In genomic region chr14:22345248-22345647, GRCm38 (mm10) we compare ENCODE assay signal across 34 mouse cellular contexts.
"Had no signal": no experiment of that assay in that cellular context is flagged by ENCODE, and none has a peak within 500 bp of the region (broad histone marks: within the 10 kb centered on the region; RNA-seq: fewer than 3 reads in every experiment).

No protein-coding gene starts in this region.

- H3K4me1 ChIP-seq: heart, embryonic 10.5 days; heart, embryonic 15.5 days; hindbrain, embryonic 15.5 days; intestine, embryonic 15.5 days had no signal

- ATAC-seq: hindbrain, embryonic 16.5 days; hindbrain, postnatal 0 days; inflammation-experienced regulatory T-cells, adult 6 months; intestine, embryonic 15.5 days; intestine, embryonic 16.5 days; intestine, postnatal 0 days had no signal

- H3K9me3 ChIP-seq: heart, embryonic 10.5 days; heart, embryonic 13.5 days; heart, embryonic 15.5 days; hindbrain, embryonic 10.5 days; hindbrain, embryonic 12.5 days; hindbrain, embryonic 13.5 days; hindbrain, embryonic 15.5 days; intestine, embryonic 15.5 days; kidney, embryonic 15.5 days had no signal

- DNase-seq: heart, postnatal 10 days; heart, postnatal 14 days; heart, postnatal 36 days; heart, postnatal 4 days; kidney, adult 11 months; kidney, adult 18-20 months; kidney, adult 2 months; kidney, adult 8-10 months; kidney, adult 9 months; kidney, postnatal 10 days; kidney, postnatal 14 days; kidney, postnatal 25 days; kidney, postnatal 36 days; kidney, postnatal 4 days; layer of hippocampus, adult 9-11 months; layer of hippocampus, postnatal 36 days had no signal

- H3K27ac ChIP-seq: heart, embryonic 10.5 days; heart, embryonic 13.5 days; heart, embryonic 15.5 days; hindbrain, embryonic 10.5 days; hindbrain, embryonic 12.5 days; hindbrain, embryonic 13.5 days; hindbrain, embryonic 14.5 days; hindbrain, embryonic 15.5 days; hindbrain, postnatal 0 days; intestine, embryonic 15.5 days; kidney, embryonic 15.5 days; kidney, postnatal 0 days; layer of hippocampus, adult 2 months had no signal

- H3K9ac ChIP-seq: heart, embryonic 13.5 days; heart, embryonic 15.5 days; hindbrain, embryonic 12.5 days; hindbrain, embryonic 13.5 days; hindbrain, embryonic 14.5 days; hindbrain, embryonic 15.5 days; intestine, embryonic 15.5 days; kidney, embryonic 15.5 days had no signal

- H3K27me3 ChIP-seq: heart, embryonic 13.5 days; heart, embryonic 15.5 days; hindbrain, embryonic 15.5 days; intestine, embryonic 15.5 days had no signal

- H3K36me3 ChIP-seq: heart, embryonic 10.5 days; heart, embryonic 13.5 days; heart, embryonic 15.5 days; hindbrain, embryonic 10.5 days; hindbrain, embryonic 12.5 days; hindbrain, embryonic 13.5 days; hindbrain, embryonic 15.5 days; intestine, embryonic 15.5 days; kidney, embryonic 15.5 days had no signal

- H3K4me2 ChIP-seq: heart, embryonic 11.5 days; heart, embryonic 13.5 days; heart, embryonic 15.5 days; hindbrain, embryonic 12.5 days; hindbrain, embryonic 13.5 days; hindbrain, embryonic 14.5 days; hindbrain, embryonic 15.5 days; intestine, embryonic 15.5 days; kidney, embryonic 15.5 days had no signal

- H3K4me3 ChIP-seq: heart, embryonic 10.5 days; heart, embryonic 13.5 days; heart, embryonic 15.5 days; hindbrain, embryonic 10.5 days; hindbrain, embryonic 12.5 days; hindbrain, embryonic 13.5 days; hindbrain, embryonic 15.5 days; intestine, embryonic 15.5 days; kidney, embryonic 15.5 days; layer of hippocampus, adult 2 months had no signal
